Mouse (Mus musculus) heart, embryonic 12.5 days (tissue): ENCODE results near the gene Erp29. TPM values are rescaled to one million over a fixed set of nuclear protein-coding genes. Genes with fewer than 3 reads are reported as not detected.

Source experiments
- ATAC-seq: fragments of 200-750 bp; cut with Nextera tagmentation; 2 replicates; pipeline ENCODE4 v1.8.0; 2017; ENCODE audit warnings: moderate TSS enrichment, moderate library complexity; ENCODE audit not compliant: insufficient number of reproducible peaks, low FRiP score
- H3K27ac ChIP-seq: fragments of 300-500 bp; sonication (generic); 2 replicates; pipeline ENCODE4 v1.5.1; 2016; ENCODE audit warnings: mild to moderate bottlenecking, moderate library complexity; ENCODE audit not compliant: poor library complexity, severe bottlenecking
- H3K27me3 ChIP-seq: fragments of 300-500 bp; sonication (generic); replicated peaks from 2 replicates; pipeline ENCODE4 v1.6.1; 2016; ENCODE audit warnings: mild to moderate bottlenecking, moderate library complexity
- H3K36me3 ChIP-seq: fragments of 300-500 bp; sonication (generic); 2 replicates; pipeline ENCODE4 v1.6.1; 2016; ENCODE audit warnings: mild to moderate bottlenecking, moderate library complexity
- H3K4me1 ChIP-seq: fragments of 300-500 bp; sonication (generic); replicated peaks from 2 replicates; pipeline ENCODE4 v1.6.1; 2016; ENCODE audit warnings: mild to moderate bottlenecking
- H3K4me2 ChIP-seq: fragments of 300-500 bp; sonication (generic); 2 replicates; pipeline ENCODE4 v1.6.1; 2016; ENCODE audit warnings: mild to moderate bottlenecking, moderate library complexity
- H3K4me3 ChIP-seq: fragments of 300-500 bp; sonication (generic); 2 replicates; pipeline ENCODE4 v1.5.1; 2016; ENCODE audit warnings: mild to moderate bottlenecking
- H3K9ac ChIP-seq: fragments of 300-500 bp; sonication (generic); 2 replicates; pipeline ENCODE4 v1.6.1; 2016; ENCODE audit warnings: mild to moderate bottlenecking, moderate library complexity
- H3K9me3 ChIP-seq: fragments of 300-500 bp; sonication (generic); replicated peaks from 2 replicates; pipeline ENCODE4 v1.6.1; 2016; ENCODE audit warnings: mild to moderate bottlenecking, moderate library complexity
- WGBS: fragments of 180-500 bp; shearing (Covaris S2); methylation state at CpG from one replicate; pipeline ENCODE4 v1.1.7; 2016; 5-methylcytosine and 5-hydroxymethylcytosine counted together
- polyA plus RNA-seq: library from polyadenylated mRNA; unstranded; fragments of >200 nt; fragmentation: Nextera tagmentation; extraction: Ambion mirVana; gene quantifications from 2 replicates; pipeline ENCODE4 v1.2.1, GENCODE M21; 2016

The Erp29 gene
- polyA plus RNA-seq, 1 experiment from 2014 or later: 152 TPM

DNA sequence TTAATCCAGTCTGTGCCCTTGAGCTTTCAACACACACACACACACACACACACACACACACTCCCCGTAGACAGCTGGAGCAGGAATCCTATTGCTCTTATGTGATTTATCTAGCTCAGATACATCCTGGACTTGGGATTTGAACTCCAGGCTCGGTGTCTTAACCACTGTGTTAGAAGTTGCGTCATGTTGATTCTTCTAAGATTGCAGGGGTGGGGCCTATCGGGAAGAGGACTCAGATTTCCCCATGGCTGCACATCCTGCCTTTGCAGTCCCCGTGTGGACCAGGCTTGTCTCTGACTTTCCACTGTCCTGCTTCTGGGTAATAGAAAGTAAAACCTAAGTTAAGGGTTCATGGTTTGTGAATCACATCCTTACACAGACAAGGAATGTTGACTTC is 52.2 kb downstream of the Erp29 start:
- Histone ChIP-seq H3K36me3 (peaks cover 6% of the 10 kb centered on the region; the same call in 1 of the 2 replicates), H3K9me3 (no peaks in the 10 kb centered on the region), H3K4me2 (no peak overlapping the region), H3K9ac (no peak overlapping the region), H3K4me3 (no peak overlapping the region), H3K4me1 (peaks cover 31% of the 10 kb centered on the region), H3K27me3 (no peaks in the 10 kb centered on the region), H3K27ac (no peak overlapping the region)
- 62% methylated on average over 5 of the region's 5 CpGs for WGBS
- no peak for ATAC-seq

DNA sequence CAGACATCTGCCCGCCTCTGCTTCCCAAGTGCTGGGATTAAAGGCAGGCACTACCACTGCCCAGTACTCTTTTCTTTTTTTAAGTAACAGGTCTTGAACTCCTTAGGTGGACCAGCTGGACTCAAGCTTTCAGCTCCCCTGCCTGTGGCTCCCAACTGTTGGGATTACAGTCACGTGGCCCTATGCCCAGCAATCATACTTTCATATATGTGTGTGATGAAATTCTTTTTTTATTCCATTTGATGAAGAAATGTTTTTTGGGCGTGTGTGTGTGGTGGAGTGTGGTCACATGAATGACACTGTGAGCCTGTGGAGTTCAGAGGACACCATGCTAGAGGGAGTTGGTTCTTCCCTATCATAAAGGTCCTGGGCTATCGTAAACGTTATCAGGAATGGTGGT is 52.8 kb downstream of the Erp29 start:
- peak overlapping the region; percentile 96; the same call in 1 of the 2 replicates for H3K4me3 ChIP-seq
- no peak for ATAC-seq
- peak overlapping the region; percentile 97 for H3K4me2 ChIP-seq
- H3K36me3 ChIP-seq: peaks cover 6% of the 10 kb centered on the region; the same call in 1 of the 2 replicates
- no peak overlapping the region for H3K27ac ChIP-seq
- no peaks in the 10 kb centered on the region for H3K9me3 ChIP-seq
- H3K4me1 ChIP-seq: peaks cover 26% of the 10 kb centered on the region
- H3K27me3 ChIP-seq: no peaks in the 10 kb centered on the region
- WGBS: 81% methylated on average over 5 of the region's 5 CpGs
- H3K9ac ChIP-seq: peak overlapping the region; percentile 56; the same call in 1 of the 2 replicates

DNA sequence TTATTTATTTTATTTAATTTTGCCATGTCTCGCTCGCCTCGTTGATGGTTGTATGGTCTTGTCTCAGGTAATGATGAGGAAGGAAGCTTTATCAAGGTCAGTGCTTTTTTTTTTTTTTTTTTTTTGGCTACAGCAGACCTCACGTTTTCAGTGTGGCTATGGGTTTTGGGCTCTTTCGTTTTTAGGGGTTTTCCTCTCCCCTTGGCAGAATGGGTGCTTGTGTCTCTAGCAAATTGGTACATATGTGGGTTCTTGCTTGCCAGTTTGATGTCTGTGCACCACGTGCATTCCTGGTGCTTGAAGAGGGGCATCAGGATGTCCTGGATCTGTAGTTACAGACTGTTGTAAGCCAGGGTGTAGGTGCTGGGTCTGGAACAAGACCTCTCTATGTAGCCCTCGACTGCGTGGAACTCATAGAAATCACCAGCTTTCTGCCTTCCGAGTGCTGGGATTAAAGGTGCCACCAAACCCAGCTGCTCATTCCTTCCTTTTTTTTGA is 53.3 kb downstream of the Erp29 start:
- no peaks in the 10 kb centered on the region for H3K27me3 ChIP-seq
- 46% methylated on average over 9 of the region's 9 CpGs for WGBS
- H3K36me3 ChIP-seq: peaks cover 6% of the 10 kb centered on the region; the same call in 1 of the 2 replicates
- H3K4me3 ChIP-seq: peak overlapping the region; percentile 96
- no peaks in the 10 kb centered on the region for H3K9me3 ChIP-seq
- H3K27ac ChIP-seq: no peak overlapping the region
- ATAC-seq: no peak
- peaks cover 26% of the 10 kb centered on the region for H3K4me1 ChIP-seq
- H3K9ac ChIP-seq: peak overlapping the region; percentile 56
- peak overlapping the region; percentile 97 for H3K4me2 ChIP-seq

DNA sequence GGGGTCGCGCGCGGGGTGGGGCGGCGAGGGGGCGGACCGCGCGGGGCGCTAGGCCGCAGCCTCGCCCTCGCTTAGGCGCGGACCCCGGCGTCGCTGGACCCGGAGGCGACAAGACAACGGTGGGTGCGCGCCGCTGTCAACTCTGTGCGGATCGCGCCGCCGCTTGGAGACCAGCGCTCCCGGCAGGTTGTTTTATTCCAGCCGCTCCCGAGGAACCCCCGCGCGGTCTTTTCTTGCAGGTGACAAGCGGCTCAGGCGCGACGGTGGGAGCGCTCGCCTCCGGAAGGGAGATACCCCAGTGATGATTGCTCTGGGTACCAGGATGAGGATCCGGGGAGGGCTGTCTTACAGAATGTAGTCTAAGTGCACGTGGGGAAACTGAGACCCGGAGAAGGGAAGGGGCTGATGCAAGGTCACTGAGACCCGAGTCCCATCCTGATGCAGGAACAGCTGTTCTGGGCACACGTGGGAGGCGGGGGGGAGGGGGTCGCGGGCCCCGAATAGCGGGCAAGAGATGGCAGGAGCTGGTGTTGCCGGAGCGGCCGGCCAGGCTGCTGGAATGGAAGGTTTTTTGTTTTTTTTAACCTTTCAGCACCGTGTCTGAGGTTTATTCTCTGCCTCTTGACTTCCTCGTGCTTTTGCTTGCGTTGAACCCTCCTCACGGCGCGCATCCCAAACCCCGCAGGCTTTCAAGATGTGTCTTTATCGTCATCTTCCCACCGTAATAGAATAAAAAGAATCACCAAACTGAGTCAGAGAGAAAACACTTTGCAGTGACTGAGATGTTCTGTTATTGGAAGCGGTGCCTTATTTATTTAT is 54.0 kb downstream of the Erp29 start:
- peak overlapping the region; percentile 39; the same call in 1 of the 2 replicates for H3K27ac ChIP-seq
- peak overlapping the region; percentile 94 for H3K9ac ChIP-seq
- WGBS: 1% methylated on average over 67 of the region's 67 CpGs
- H3K4me1 ChIP-seq: peaks cover 26% of the 10 kb centered on the region
- ATAC-seq: peak; percentile 72
- peak overlapping the region; percentile 96 for H3K4me3 ChIP-seq
- H3K4me2 ChIP-seq: peak overlapping the region; percentile 97
- no peaks in the 10 kb centered on the region for H3K27me3 ChIP-seq
- H3K36me3 ChIP-seq: peaks cover 6% of the 10 kb centered on the region; the same call in 1 of the 2 replicates
- no peaks in the 10 kb centered on the region for H3K9me3 ChIP-seq

DNA sequence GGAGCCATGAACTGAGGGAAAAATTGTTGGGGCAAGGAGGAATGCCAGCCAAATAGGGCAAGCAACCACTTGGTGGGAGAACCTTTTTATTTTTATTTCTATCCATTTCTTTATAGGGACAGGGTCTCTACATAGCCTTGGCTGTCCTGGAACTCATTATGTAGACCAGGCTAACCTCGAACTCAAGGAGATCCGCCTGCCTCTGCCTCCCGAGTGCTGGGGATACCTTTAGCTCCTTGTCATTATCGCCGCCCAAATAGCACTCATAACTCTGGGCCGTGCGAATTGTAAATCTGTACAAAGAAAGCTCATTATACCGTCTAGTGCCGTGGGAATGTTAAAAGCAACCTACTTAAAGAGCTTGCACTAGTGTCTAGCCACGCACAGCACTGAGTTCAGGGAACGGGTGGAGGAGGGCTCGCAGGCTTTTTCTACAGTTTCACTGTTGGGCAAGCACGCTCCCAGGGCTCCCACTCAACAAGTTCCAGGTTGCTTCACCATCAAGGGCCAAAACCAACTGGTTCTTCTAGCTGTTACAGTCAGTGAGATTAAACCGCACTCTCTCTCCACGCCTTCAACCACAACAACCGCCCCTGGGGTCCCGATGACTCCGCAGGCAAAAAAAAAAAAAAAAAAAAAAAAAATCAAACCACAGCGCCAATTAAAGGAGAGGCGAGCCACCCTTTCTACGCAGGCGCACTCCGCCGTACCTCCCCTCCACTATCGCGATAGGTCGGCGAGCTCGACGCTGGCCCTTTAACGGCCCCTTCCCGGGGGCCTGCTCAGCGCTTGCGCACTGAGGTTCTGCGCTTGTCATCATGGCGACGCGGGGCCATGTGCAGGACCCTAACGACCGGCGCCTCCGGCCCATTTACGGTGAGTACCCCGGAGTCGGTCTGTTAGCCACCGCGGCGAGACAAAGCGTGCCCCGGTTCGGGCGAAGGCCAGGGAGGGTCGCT is 54.8 kb downstream of the Erp29 start, which contains the start of gene Naa25:
Gene Naa25 (plus strand): TSS at position 750 of the 959 bp plus-strand sequence.
- H3K27me3 ChIP-seq: no peaks in the 10 kb centered on the region
- peak within 1 kb of the TSS; percentile 76 for H3K27ac ChIP-seq
- peaks cover 21% of the 10 kb centered on the region for H3K4me1 ChIP-seq
- no peaks in the 10 kb centered on the region for H3K9me3 ChIP-seq
- H3K4me3 ChIP-seq: peak within 1 kb of the TSS; percentile 96
- ATAC-seq: peak; percentile 95
- 10% methylated on average over 53 of the region's 53 CpGs for WGBS
- H3K9ac ChIP-seq: peak within 1 kb of the TSS; percentile 94
- H3K36me3 ChIP-seq: peaks cover 2% of the 10 kb centered on the region; the same call in 1 of the 2 replicates
- H3K4me2 ChIP-seq: peak within 1 kb of the TSS; percentile 97

DNA sequence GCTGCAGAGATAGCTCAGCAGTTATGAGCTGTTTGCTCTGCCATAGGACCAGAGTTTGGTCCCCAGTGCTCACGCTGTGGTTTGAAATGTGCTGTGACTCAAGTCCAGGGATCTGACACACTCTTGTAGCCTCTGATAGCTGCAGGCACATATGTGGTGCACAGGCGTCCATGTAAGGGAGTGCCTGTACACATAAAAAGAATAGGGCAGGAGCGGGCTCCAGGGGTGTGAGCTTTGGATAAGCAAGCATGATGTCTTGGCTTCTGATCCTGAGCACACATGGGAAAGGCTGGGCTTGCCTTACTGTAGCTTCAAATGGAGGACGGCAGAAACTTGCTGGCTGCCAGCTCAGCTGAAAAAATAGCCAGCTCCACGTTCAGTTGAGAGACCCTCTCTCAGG is 56.7 kb downstream of the Erp29 start:
- H3K27ac ChIP-seq: no peak overlapping the region
- 80% methylated on average over 5 of the region's 5 CpGs for whole genome bisulfite sequencing
- no peak overlapping the region for H3K9ac ChIP-seq
- no peaks in the 10 kb centered on the region for H3K9me3 ChIP-seq
- no peaks in the 10 kb centered on the region for H3K27me3 ChIP-seq
- peaks cover 21% of the 10 kb centered on the region for H3K4me1 ChIP-seq
- no peaks in the 10 kb centered on the region for H3K36me3 ChIP-seq
- ATAC-seq: no peak
- no peak overlapping the region for H3K4me3 ChIP-seq
- no peak overlapping the region for H3K4me2 ChIP-seq

DNA sequence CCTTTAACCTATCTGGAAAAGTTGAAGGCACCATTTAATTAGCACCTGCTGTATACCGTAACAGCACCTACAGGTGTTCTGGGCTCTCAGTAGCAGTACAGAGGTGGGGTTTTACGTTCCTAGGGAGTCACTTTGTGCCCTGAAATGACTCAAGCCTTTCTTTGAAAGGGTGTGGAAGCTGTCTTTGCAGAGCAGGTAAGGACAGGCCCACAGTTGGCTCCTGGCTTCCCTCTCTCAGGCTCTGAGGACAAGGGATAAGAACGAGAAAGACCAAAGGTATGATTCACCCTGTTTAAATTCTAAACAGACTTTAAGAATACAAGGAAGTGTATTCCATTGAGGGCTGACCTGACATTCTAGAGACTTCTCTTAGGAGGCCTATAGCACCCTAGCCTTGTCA is 58.9 kb downstream of the Erp29 start:
- no peaks in the 10 kb centered on the region for H3K36me3 ChIP-seq
- H3K9ac ChIP-seq: no peak overlapping the region
- no peak for ATAC-seq
- no peak overlapping the region for H3K4me2 ChIP-seq
- 81% methylated on average over 3 of the region's 3 CpGs for WGBS
- H3K27ac ChIP-seq: no peak overlapping the region
- peaks cover 4% of the 10 kb centered on the region; the same call in 1 of the 2 replicates for H3K4me1 ChIP-seq
- H3K27me3 ChIP-seq: no peaks in the 10 kb centered on the region
- H3K9me3 ChIP-seq: no peaks in the 10 kb centered on the region
- no peak overlapping the region for H3K4me3 ChIP-seq

DNA sequence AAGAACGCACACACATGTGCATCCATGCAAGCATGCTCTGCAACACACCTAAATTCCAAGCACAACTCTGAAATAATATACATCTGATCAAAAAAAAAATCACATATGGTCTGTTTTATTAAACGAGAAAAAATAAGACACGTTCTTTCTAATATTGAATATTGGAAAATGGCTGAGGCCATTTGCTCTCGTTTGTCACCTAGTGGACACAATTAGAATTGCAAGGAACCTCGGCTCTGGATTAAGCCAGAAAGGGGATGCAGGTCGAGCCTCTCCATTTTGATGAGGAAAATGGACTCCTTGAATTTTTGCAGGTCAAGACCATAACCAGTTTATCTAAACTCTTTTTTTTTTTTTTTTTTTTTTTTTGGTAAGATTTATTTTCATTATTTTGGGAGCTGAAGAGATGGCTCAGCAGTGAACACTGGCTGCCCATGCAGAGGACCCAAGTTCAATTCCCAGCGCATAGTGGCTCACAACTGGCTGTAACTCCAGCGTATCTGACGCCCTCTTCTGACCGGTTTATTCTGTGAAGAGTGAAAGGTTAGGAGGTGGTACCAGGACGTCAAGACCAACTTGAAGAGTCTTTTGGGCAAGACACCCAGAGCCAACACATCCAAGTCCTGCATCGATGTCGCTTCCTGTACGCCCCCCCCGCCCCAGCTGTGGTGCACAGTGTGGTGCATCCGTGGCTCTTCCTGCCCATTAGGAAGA is 59.5 kb downstream of the Erp29 start:
- WGBS: 56% methylated on average over 16 of the region's 16 CpGs
- no peaks in the 10 kb centered on the region for H3K27me3 ChIP-seq
- peaks cover 4% of the 10 kb centered on the region; the same call in 1 of the 2 replicates for H3K4me1 ChIP-seq
- no peaks in the 10 kb centered on the region for H3K36me3 ChIP-seq
- H3K4me3 ChIP-seq: no peak overlapping the region
- no peak overlapping the region for H3K27ac ChIP-seq
- H3K9me3 ChIP-seq: no peaks in the 10 kb centered on the region
- no peak overlapping the region for H3K9ac ChIP-seq
- no peak overlapping the region for H3K4me2 ChIP-seq
- no peak for ATAC-seq

DNA sequence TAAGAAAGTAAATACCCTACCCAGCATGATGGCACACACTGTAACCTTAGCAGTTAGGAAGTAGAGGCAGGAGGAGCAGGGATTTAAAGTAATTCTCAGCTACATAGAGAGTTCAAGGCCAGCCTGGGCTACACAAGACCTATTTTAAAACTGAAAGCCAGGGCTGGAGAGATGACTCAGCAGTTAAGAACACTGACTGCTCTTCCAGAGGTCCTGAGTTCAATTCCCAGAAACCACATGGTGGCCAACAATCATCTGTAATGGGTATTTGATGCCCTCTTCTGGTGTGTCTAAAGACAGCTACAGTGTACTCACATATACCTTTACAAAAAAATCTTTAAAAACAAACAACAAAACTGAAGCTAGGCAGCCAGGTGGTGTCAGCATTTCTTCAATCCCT is 62.6 kb downstream of the Erp29 start:
- H3K4me3 ChIP-seq: no peak overlapping the region
- no peak overlapping the region for H3K4me2 ChIP-seq
- no peaks in the 10 kb centered on the region for H3K27me3 ChIP-seq
- no peak for ATAC-seq
- H3K27ac ChIP-seq: no peak overlapping the region
- H3K4me1 ChIP-seq: peaks cover 15% of the 10 kb centered on the region; the same call in 1 of the 2 replicates
- no peaks in the 10 kb centered on the region for H3K36me3 ChIP-seq
- no peaks in the 10 kb centered on the region for H3K9me3 ChIP-seq
- no peak overlapping the region for H3K9ac ChIP-seq

DNA sequence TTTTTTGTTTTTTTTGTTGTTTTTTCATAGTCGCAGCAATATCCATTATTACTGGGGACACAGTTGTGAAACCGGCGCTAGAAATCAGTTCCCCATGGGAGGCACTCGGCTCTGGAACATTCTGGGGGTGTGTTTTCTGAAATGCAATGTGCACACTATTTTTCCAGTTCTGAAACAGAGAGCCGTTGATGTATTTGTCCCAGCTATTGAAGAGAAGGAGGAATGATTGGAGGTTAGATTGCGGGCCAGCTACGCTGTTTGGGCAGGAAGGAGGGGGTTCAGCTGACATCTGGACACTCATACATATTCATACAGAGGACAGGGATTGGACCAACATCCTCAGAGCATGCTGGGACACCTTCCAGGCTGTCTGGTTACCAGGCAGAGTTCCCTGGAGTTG is 63.2 kb downstream of the Erp29 start:
- no peaks in the 10 kb centered on the region for H3K9me3 ChIP-seq
- no peak overlapping the region for H3K9ac ChIP-seq
- H3K4me2 ChIP-seq: no peak overlapping the region
- peaks cover 20% of the 10 kb centered on the region for H3K4me1 ChIP-seq
- 73% methylated on average over 7 of the region's 7 CpGs for WGBS
- no peak overlapping the region for H3K27ac ChIP-seq
- H3K27me3 ChIP-seq: no peaks in the 10 kb centered on the region
- H3K4me3 ChIP-seq: no peak overlapping the region
- H3K36me3 ChIP-seq: no peaks in the 10 kb centered on the region
- no peak for ATAC-seq
